Mouse (Mus musculus) MN1 (cell line): ENCODE data around the gene Fcnb.

Experiments used
- DNase-seq: peaks from one replicate; pipeline ENCODE4 v3.0.0-alpha.2; 2016; ENCODE audit warnings: low spot score

Fcnb gene

DNA sequence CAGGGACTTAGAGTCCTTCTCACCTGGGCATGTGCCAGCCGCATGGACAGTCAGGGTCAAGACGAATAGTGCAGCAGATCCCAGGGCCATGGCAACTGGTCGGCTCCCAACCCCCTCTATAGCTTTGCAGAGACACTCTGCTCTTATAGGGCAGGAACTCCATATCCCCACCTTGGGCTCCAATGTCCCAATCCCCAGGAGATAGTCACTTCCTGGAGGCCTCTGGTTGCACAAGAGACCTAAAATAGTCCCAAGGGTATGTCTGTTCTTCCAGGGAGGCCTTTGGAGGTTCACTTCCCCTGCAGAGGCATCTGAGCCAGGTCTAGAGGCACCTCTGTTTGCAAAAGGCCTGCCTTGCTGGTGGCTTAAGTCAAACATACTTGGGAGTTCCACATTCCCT, at the start of gene Fcnb:
TSS of gene Fcnb (minus strand) at position 118 of the 400 bp plus-strand sequence.
- no peak for DNase-seq

- no peak for DNase-seq
These were observed 49.1 kb upstream of the Fcnb start for GRCm38 (mm10) chr2:28133833-28134232.

DNA sequence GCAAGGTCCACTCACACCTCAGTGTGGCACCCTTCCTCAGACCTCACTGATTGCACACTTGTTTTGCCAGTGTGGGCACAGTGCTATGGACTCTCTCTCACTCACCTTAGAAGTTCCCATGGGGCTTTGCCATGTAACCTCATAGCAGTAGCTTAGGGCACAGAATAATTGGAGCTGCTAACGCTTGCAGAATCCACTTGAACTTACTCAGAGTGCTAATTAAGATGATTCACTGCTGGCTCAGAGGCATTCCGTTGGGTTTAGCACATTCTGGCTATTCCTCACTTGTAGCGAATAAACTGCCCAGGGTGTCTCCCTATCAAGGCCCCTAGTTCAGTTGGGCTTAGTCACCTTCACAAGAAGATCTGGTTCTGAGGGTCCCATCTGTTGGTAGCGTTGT, 47.4 kb upstream of the Fcnb start:
- DNase-seq = no peak

- DNase-seq = no peak
These were observed 42.2 kb upstream of the Fcnb start for GRCm38 (mm10) chr2:28126763-28127438.

DNA sequence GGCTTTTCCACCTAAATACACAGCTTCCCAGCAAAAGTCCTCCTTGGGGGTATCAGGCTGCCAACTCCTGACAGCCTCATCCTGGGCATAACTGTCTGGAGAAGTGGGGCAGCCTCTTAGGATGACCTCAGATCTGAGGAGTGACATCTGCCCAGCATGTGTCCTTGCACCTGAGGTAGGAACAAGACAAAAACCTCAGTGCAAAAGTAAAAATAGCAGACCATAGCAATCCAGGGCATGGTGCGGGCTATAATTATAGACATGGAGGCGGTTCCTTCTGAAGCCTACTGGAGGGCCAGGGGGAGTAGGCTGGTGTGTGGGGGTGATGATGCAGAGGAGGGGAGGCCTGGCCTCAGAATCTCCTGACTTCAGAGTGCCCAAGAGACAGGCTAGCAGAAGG, 39.2 kb upstream of the Fcnb start:
- no peak for DNase-seq

GRCm38 (mm10) chr2:28121309-28121708, 36.6 kb upstream of the Fcnb start:
- DNase-seq = no peak

DNA sequence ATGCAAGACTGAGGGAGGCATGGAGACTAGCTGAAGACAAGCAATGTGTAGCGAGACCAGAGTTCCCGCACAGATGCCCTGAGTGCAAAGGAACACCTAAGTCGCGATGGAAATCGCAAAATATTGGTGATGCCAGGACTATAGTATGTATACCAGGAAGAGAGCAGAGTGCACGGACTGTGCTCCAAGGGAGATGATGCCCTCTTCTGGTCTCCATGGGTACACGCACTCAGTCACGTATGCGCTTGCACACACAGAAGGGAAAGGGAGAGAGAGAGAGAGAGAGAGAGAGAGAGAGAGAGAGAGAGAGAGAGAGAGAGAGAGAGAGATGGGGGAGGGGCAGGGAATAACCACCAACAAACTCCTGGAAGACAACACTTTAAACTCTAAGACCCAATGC, 35.7 kb upstream of the Fcnb start:
- DNase-seq = no peak

- no peak for DNase-seq
These were observed 33.9 kb upstream of the Fcnb start for GRCm38 (mm10) chr2:28118518-28119116.

GRCm38 (mm10) chr2:28117490-28118308, 33.0 kb upstream of the Fcnb start:
- DNase-seq = no peak

GRCm38 (mm10) chr2:28108763-28109162, 24.1 kb upstream of the Fcnb start:
- no peak for DNase-seq

DNA sequence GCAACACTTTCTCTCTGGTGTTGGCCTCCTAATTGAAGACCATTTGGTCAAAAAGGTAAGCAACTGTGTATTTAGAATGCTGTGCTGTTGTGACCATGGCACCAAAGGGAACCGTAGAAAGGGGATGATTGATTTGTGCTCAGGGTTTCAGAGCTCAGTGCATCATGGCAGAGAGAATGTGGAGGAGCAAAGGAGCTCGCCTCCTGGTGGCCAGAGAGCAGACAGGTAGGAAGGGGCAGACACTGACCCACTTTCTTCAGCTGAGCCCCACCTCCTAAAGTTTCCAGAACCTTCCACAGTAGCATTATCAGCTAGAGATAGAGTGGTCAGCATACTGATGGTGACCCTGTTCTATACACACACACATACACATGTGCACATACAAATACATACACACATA, 21.3 kb upstream of the Fcnb start:
- no peak for DNase-seq

GRCm38 (mm10) chr2:28103653-28104052, 19.0 kb upstream of the Fcnb start:
- DNase-seq = no peak

GRCm38 (mm10) chr2:28101892-28102291, 17.2 kb upstream of the Fcnb start:
- no peak for DNase-seq

DNA sequence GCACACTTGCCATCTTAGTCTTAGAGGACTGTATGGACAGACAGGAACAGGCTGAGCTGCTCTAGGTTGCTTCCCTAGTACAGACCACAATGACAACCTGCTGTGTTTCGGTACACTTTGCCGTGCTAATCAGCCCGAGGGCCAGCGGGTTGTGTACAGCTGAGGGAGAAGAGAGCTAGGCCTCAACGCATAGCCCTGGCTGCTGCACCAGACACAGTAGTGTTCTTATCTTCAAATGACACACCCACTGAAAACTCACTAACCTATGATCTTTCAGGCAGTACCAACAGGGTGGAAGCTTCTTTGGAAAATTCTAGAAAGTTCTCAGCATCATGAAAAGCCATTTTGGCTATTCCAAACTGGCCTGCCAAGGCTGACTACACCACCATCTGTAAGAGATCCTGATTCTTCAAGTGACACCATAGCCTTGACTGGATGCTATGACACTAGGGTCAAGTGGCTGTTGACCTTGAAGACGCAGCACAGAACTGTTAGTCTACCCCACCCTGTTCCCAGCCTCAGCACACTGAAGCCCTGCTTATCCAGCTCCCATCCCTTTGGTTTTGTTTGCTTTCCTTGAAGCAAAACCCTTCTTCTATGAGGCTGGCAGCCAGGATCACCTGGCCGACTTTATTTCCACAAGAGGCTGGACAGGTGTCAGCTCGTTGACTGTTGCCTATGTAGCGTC, 16.3 kb upstream of the Fcnb start:
- no peak for DNase-seq

DNA sequence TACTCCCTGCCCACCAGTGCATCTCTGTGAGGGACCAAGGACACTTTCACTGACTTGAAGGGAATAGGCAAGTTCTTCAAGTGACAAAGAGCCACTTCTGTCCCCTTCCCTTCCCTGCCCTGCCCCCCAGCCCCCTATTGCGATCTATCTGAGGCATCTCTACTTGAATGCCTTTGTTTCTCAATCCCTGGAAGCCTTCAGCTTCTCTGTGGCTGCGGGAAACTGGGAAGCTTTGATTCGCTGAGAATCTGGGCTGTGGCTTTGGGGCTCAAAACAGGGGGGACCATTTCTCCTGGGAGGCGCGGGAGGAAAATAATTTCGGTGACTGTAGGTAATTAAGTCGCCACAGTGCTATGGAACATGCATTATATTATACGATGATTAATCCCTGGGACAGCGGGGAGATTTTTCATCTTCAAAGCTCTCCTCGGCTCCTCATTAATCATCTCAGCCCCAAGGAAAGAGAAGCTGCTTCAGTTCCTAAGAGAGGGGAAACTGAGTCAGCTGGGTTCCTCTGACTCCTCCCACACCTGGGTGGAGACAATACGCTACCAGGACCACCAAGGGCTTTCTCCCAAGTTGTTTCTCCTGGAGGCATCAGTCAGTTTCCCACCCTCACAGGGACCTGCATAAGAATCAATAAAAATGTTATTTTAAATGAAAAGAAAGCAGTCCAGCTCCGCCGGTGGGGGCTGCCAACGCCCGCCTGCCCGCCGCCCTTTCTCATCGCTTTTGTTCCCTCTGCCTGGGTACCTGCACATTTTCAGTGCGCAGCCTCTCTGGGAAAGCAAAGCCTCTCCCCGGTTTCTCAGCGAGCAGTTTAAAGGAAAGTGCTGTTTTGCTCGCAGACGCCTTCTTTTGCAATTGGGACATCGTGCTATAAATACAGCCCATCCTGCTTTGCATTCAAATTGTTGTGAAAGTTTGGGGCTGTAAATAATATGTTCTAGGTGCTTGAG, 14.1 kb upstream of the Fcnb start:
- DNase-seq = no peak

DNA sequence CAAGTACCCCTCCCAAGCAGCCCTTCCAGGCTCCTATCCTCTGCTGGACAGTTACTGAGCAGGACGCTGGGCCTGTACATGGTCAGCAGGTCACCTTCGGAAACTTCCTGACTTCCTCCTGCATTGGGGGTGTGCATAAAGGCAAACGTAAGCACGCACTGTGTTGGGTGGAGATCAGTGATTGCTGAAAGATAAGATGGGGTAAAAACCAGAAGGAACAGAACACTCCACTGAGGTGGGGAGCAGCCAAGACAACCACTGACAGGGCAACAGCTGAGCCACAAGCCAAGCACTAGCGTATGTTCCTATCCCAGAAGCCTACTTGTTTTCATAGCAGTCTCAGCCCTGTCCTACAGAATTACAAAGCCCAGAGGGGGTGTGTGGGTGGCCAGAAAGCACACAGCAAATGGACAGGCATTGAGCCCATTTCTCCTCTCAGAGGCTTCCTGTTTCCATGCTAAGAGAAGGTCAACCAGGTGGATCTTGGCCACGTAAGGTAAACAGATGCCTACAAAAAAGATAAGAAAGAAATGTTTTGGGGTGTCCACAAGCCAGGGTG, 12.1 kb upstream of the Fcnb start:
- no peak for DNase-seq

DNA sequence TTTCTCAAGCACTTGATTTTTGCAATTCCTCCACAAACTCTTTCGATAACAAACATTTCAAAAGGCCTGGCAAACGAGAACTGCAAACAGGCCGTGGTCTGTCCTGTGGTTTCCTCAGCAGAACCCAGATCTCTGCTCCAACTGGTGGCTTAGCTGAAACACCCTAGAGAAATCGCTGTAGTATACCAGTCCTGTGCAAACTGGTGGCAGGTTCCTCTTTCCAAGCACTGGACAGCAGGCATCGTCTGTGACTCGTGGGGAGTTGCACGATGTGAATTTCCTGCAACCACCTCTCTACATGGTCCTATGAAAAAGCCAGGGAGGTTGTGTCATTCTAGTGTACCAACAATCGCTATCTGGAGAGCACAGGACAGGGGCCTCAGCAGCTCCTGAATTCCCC, 7.4 kb upstream of the Fcnb start:
- DNase-seq = no peak

GRCm38 (mm10) chr2:28091042-28091441, 6.4 kb upstream of the Fcnb start:
- no peak for DNase-seq

DNA sequence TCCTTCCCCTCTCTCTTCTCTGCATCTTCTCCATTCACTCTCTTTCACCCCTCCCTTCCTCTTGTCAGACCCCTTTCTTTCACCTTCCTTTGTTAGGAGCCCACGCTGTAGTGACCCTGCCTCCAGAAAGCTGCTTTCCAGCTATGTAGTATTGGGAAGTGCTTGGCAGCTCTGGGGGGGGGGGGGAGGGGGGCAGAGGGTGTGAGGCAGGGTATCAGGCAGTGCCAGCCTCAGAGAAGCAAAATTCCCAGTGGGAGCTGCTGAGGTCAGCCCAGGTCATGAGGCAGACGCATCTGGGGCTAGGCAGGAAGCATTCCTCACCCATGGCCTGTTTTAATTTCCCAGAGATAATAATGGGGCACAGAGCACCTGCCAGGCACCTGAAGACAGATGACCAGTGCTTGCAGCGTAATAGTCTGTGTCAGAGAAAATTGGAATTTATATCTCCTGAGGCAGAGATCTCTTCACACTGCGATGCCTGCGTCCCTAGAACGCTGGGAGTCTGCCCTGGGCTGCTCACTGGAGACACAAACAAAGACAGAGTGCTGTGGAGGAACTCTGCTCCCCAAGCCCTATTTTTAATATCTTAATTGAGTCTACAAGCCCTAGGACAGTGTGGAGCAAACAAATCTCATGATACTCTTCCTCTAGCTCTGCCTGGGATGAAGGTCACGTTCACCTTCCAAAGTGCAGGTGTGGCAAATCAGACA, 5.8 kb upstream of the Fcnb start:
- no peak for DNase-seq

DNA sequence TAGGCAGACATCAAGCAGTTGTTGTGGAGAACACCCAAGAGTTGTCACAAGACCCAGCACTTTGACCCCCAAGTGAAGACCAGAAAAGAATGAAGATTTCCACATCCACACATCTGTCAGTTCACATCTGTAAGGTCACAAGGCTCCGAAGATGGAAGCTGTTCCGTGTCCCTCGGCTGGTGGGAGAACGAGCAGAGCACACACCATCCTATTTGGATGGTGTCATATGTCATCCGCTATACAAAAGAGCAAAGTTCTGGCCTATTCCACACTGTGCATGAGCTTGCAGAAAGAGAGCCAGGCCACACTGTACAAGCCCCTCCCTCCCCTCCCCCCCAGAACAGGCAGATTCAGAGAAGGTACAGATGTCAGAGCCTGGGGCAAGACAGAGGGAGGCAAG, 4.4 kb upstream of the Fcnb start:
- DNase-seq = no peak

DNA sequence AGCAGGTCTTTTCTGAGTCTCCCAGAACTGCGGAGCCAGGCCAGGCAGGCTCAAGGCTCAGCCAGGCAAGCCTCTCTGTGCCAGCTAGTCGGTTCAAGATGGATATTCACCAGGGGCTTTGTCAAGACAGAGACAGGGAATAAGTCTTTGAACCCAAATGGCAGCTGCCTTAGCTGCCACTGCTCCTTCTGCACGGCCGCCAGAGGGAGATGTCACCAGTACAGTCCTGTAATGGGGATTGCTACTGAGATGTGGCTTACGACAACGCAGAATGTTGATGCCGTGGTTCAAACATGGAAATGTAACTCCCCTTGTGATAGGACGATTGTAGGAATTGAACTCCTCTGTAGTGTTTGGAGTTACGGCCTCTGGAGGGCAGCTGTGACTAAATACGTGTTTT, 1.4 kb upstream of the Fcnb start:
- DNase-seq = no peak
